ENCODE assay signal across 8 mouse cellular contexts in the genomic region with DNA sequence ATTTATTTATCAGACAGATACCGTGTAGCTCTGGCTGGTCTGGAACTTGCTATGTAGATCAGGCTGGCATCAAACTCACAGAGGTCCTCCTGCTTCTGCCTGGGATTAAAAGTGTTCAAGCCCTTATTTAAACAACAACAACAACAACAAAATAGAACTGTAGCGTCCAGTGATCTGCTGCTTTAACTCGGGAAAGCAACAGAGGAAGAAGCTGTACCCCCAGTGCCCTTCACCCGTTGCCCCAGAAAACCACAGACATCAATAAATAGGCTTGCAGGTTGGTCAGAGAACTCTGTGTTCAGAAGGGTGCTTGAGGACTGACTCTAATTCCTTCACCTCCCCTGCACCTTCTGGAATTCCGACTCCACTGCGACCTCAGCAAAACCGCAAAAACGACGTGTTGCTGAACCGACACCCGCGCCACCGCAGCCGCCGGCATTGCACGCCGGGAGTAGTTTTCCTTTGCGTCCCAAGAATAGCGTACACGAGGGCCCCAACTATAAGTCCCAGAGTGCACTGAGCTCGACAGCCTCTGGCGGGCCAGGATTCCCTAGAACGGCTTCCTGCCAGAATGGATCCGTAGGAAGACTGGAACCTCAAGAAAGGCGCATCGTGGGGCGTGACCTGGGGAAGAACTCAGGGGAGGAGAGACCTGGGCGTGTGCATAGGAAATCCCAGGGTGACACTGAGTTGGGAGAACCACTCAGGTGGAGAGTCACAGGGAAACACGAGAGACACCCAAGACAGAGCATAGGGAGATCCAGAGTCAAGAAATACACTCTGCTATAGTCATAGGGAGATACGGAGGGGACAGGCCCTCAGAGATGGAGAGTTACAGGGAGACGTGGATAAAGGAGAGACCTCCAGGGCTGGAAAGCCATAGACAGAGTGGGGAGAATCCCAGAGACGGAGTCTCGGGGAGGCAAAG. TPM values are rescaled to one million over a fixed set of nuclear protein-coding genes. Genes with fewer than 3 reads are reported as not detected.
DNase-seq lines count a peak whose midpoint lies in the region; ATAC-seq and TF ChIP-seq lines count a peak whose summit lies in the region.

No protein-coding gene starts in this region.

- no peaks in the 10 kb centered on the region for H3K36me3 ChIP-seq in kidney, adult 2 months (ENCODE audit: control insufficient read depth, insufficient read depth, low read length)
- peaks cover 14% of the 10 kb centered on the region for H3K36me3 ChIP-seq in forebrain, embryonic 14.5 days (ENCODE audit: control insufficient read depth, insufficient read depth, low read length)
- H3K36me3 ChIP-seq in hindbrain, embryonic 16.5 days (ENCODE audit: control insufficient read depth, insufficient read depth, low read length), result peaks cover 12% of the 10 kb centered on the region
- H3K36me3 ChIP-seq in lung, embryonic 16.5 days (ENCODE audit: control insufficient read depth, insufficient read depth, low read length), result peaks cover 20% of the 10 kb centered on the region
- peaks cover 30% of the 10 kb centered on the region for H3K36me3 ChIP-seq in stomach, embryonic 14.5 days (ENCODE audit: control insufficient read depth, insufficient read depth, low read length)

- H3K4me3 ChIP-seq in kidney, adult 2 months (ENCODE audit: insufficient read depth, low read depth, low read length), result peak overlapping the region; percentile 41
- H3K4me3 ChIP-seq in forebrain, embryonic 14.5 days (ENCODE audit: low read depth, low read length), result peak overlapping the region; percentile 13; the same call in 1 of the 2 replicates
- peak overlapping the region; percentile 27 for H3K4me3 ChIP-seq in hindbrain, embryonic 16.5 days (ENCODE audit: low read length)
- H3K4me3 ChIP-seq in lung, embryonic 16.5 days (ENCODE audit: low read length), result peak overlapping the region; percentile 33
- peak overlapping the region; percentile 25 for H3K4me3 ChIP-seq in stomach, embryonic 14.5 days (ENCODE audit: low read depth, low read length)

- H3K9me3 ChIP-seq in forebrain, embryonic 14.5 days (replicated peaks; ENCODE audit: control insufficient read depth, low read length), result no peaks in the 10 kb centered on the region
- H3K9me3 ChIP-seq in hindbrain, embryonic 16.5 days (ENCODE audit: control insufficient read depth, low read length), result no peaks in the 10 kb centered on the region
- H3K9me3 ChIP-seq in lung, embryonic 16.5 days (ENCODE audit: control insufficient read depth, low read length), result no peaks in the 10 kb centered on the region
- no peaks in the 10 kb centered on the region for H3K9me3 ChIP-seq in stomach, embryonic 14.5 days (ENCODE audit: control insufficient read depth, low read depth, low read length)

- WGBS in kidney, adult 2 months, result 9% methylated on average over 33 of the region's 33 CpGs
- WGBS in forebrain, embryonic 14.5 days, result 8% methylated on average over 33 of the region's 33 CpGs
- 7% methylated on average over 33 of the region's 33 CpGs for WGBS in hindbrain, embryonic 16.5 days
- WGBS in lung, embryonic 16.5 days, result 4% methylated on average over 33 of the region's 33 CpGs
- WGBS in stomach, embryonic 14.5 days, result 8% methylated on average over 33 of the region's 33 CpGs

- no peak for TF ChIP-seq CTCF in kidney, adult 2 months (conservative IDR thresholded peaks at IDR 0.05; ENCODE audit: insufficient read depth, insufficient read length, low read depth, low read length)
- TF ChIP-seq CTCF in brain, embryonic 14.5 days (IDR thresholded peaks at IDR 0.05; ENCODE audit: borderline replicate concordance, extremely low read depth, insufficient read depth, insufficient read length), result no peak

- H3K4me2 ChIP-seq in forebrain, embryonic 14.5 days (ENCODE audit: low read length), result peak overlapping the region; percentile 93
- peak overlapping the region; percentile 95 for H3K4me2 ChIP-seq in hindbrain, embryonic 16.5 days (ENCODE audit: low read length)
- peak overlapping the region; percentile 56 for H3K4me2 ChIP-seq in lung, embryonic 16.5 days (ENCODE audit: low read depth, low read length)
- peak overlapping the region; percentile 59 for H3K4me2 ChIP-seq in stomach, embryonic 14.5 days (replicated peaks; ENCODE audit: low read depth, low read length)

- H3K27me3 ChIP-seq in kidney, adult 2 months (replicated peaks; ENCODE audit: control insufficient read depth, insufficient read depth, low read length), result peaks cover 2% of the 10 kb centered on the region
- H3K27me3 ChIP-seq in forebrain, embryonic 14.5 days (replicated peaks; ENCODE audit: control insufficient read depth, insufficient read depth, low read length), result peaks cover 13% of the 10 kb centered on the region
- peaks cover 12% of the 10 kb centered on the region for H3K27me3 ChIP-seq in hindbrain, embryonic 16.5 days (replicated peaks; ENCODE audit: control insufficient read depth, insufficient read depth, low read length)
- peaks cover 21% of the 10 kb centered on the region for H3K27me3 ChIP-seq in lung, embryonic 16.5 days (ENCODE audit: control insufficient read depth, insufficient read depth, low read depth, low read length)
- 0 out of 2 replicates have a peak, but pooled peaks cover 4% of the 10 kb centered on the region for H3K27me3 ChIP-seq in stomach, embryonic 14.5 days (ENCODE audit: control insufficient read depth, insufficient read depth, low read length)

- peak overlapping the region; percentile 10; the same call in 1 of the 2 replicates for H3K9ac ChIP-seq in forebrain, embryonic 14.5 days (ENCODE audit: low read length)
- 0 out of 2 replicates have a peak overlapping the region, but pooled peaks have one; percentile 36 for H3K9ac ChIP-seq in hindbrain, embryonic 16.5 days (ENCODE audit: low read depth, low read length)
- peak overlapping the region; percentile 54 for H3K9ac ChIP-seq in lung, embryonic 16.5 days (ENCODE audit: low read length)
- no peak overlapping the region for H3K9ac ChIP-seq in stomach, embryonic 14.5 days (replicated peaks; ENCODE audit: low read depth, low read length)

- no peak for TF ChIP-seq POLR2A in kidney, adult 2 months (IDR thresholded peaks at IDR 0.05; ENCODE audit: low read depth, low read length)
- TF ChIP-seq POLR2A in brain, embryonic 14.5 days (IDR thresholded peaks at IDR 0.05; ENCODE audit: borderline replicate concordance, extremely low read depth, insufficient read depth, insufficient read length, poor library complexity, severe bottlenecking), result no peak

- H3K27ac ChIP-seq in kidney, adult 2 months (ENCODE audit: insufficient read depth, low read depth, low read length), result no peak overlapping the region
- no peak overlapping the region for H3K27ac ChIP-seq in forebrain, embryonic 14.5 days (ENCODE audit: low read depth, low read length)
- H3K27ac ChIP-seq in hindbrain, embryonic 16.5 days (ENCODE audit: low read depth, low read length), result no peak overlapping the region
- H3K27ac ChIP-seq in lung, embryonic 16.5 days (ENCODE audit: low read length), result no peak overlapping the region
- no peak overlapping the region for H3K27ac ChIP-seq in stomach, embryonic 14.5 days (ENCODE audit: low read length)

- DNase-seq in kidney, adult 2 months, result peak; percentile 27
- no peak for DNase-seq in kidney, adult 9 months
- peak; percentile 56 for DNase-seq in brain, embryonic 14.5 days (ENCODE audit: low read depth)
- peak; percentile 45 for DNase-seq in forebrain, embryonic 14.5 days (ENCODE audit: low spot score)
- DNase-seq in ovary, postnatal 14 days (ENCODE audit: low spot score), result no peak

- peak; percentile 5; the same call in 1 of the 2 replicates for ATAC-seq in forebrain, embryonic 14.5 days
- ATAC-seq in hindbrain, embryonic 16.5 days, result peak; percentile 50
- ATAC-seq in lung, embryonic 16.5 days (ENCODE audit: low read depth), result peak; percentile 56
- ATAC-seq in stomach, embryonic 14.5 days (ENCODE audit: insufficient number of reproducible peaks, insufficient read depth, low FRiP score, low read depth), result 0 out of 2 replicates have a peak, but pooled peaks have one; percentile 33

- H3K4me1 ChIP-seq in kidney, adult 2 months (ENCODE audit: control insufficient read depth, insufficient read depth, low read length), result 0 out of 2 replicates have a peak, but pooled peaks cover 4% of the 10 kb centered on the region
- peaks cover 17% of the 10 kb centered on the region for H3K4me1 ChIP-seq in forebrain, embryonic 14.5 days (ENCODE audit: control insufficient read depth, insufficient read depth, low read length)
- H3K4me1 ChIP-seq in hindbrain, embryonic 16.5 days (ENCODE audit: control insufficient read depth, insufficient read depth, low read depth, low read length), result peaks cover 25% of the 10 kb centered on the region
- peaks cover 16% of the 10 kb centered on the region for H3K4me1 ChIP-seq in lung, embryonic 16.5 days (replicated peaks; ENCODE audit: control insufficient read depth, insufficient read depth, low read length)
- peaks cover 15% of the 10 kb centered on the region; the same call in 1 of the 2 replicates for H3K4me1 ChIP-seq in stomach, embryonic 14.5 days (ENCODE audit: control insufficient read depth, insufficient read depth, low read length)

RNA-seq across cellular contexts. Expression of a gene that starts 12.9 kb away (rescaled TPM):
- 0.44 and 0.77 TPM in 2 replicates for polyA plus RNA-seq in kidney, adult 2 months (2012; rRNA removed)
- polyA plus RNA-seq in brain, embryonic 14.5 days (2012; rRNA removed), result 4.0 and 5.6 TPM in 2 replicates
- polyA plus RNA-seq in forebrain, embryonic 14.5 days (2014; fragmentation: Nextera tagmentation; extraction: Ambion mirVana), result 0.43 and 1.2 TPM in 2 replicates
- 2.0 and 2.3 TPM in 2 replicates for polyA plus RNA-seq in hindbrain, embryonic 16.5 days (2015; fragmentation: Nextera tagmentation; extraction: Ambion mirVana)
- polyA plus RNA-seq in lung, embryonic 16.5 days (2015; fragmentation: Nextera tagmentation; extraction: Ambion mirVana), result 0.24 and 0.58 TPM in 2 replicates
- 0.39 and 0.75 TPM in 2 replicates for polyA plus RNA-seq in stomach, embryonic 14.5 days (2014; fragmentation: Nextera tagmentation; extraction: Ambion mirVana)

RNA-seq across cellular contexts. Expression of a gene that starts 13.0 kb away (rescaled TPM):
- polyA plus RNA-seq in kidney, adult 2 months (2012; rRNA removed), result 111 and 114 TPM in 2 replicates
- polyA plus RNA-seq in brain, embryonic 14.5 days (2012; rRNA removed), result 55.6 and 62.7 TPM in 2 replicates
- 19.8 and 23.6 TPM in 2 replicates for polyA plus RNA-seq in forebrain, embryonic 14.5 days (2014; fragmentation: Nextera tagmentation; extraction: Ambion mirVana)
- polyA plus RNA-seq in hindbrain, embryonic 16.5 days (2015; fragmentation: Nextera tagmentation; extraction: Ambion mirVana), result 36.9 and 51.0 TPM in 2 replicates
- polyA plus RNA-seq in lung, embryonic 16.5 days (2015; fragmentation: Nextera tagmentation; extraction: Ambion mirVana), result 142 and 151 TPM in 2 replicates
- 204 and 212 TPM in 2 replicates for polyA plus RNA-seq in stomach, embryonic 14.5 days (2014; fragmentation: Nextera tagmentation; extraction: Ambion mirVana)

RNA-seq across cellular contexts. Expression of a gene that starts 30.9 kb away (rescaled TPM):
- polyA plus RNA-seq in kidney, adult 2 months (2012; rRNA removed), result 3.4 and 4.4 TPM in 2 replicates
- 145 and 171 TPM in 2 replicates for polyA plus RNA-seq in brain, embryonic 14.5 days (2012; rRNA removed)
- 3.3 and 3.8 TPM in 2 replicates for polyA plus RNA-seq in forebrain, embryonic 14.5 days (2014; fragmentation: Nextera tagmentation; extraction: Ambion mirVana)
- polyA plus RNA-seq in hindbrain, embryonic 16.5 days (2015; fragmentation: Nextera tagmentation; extraction: Ambion mirVana), result 2.6 and 2.9 TPM in 2 replicates
- 0.24 and 0.55 TPM in 2 replicates for polyA plus RNA-seq in lung, embryonic 16.5 days (2015; fragmentation: Nextera tagmentation; extraction: Ambion mirVana)
- 3.2 and 3.8 TPM in 2 replicates for polyA plus RNA-seq in stomach, embryonic 14.5 days (2014; fragmentation: Nextera tagmentation; extraction: Ambion mirVana)

RNA-seq across cellular contexts. Expression of a gene that starts 52.4 kb away (rescaled TPM):
- polyA plus RNA-seq in kidney, adult 2 months (2012; rRNA removed), result 0.02 TPM in 1 of 2 replicates, not detected in the other
- not detected in 2 replicates for polyA plus RNA-seq in brain, embryonic 14.5 days (2012; rRNA removed)
- not detected in 2 replicates for polyA plus RNA-seq in forebrain, embryonic 14.5 days (2014; fragmentation: Nextera tagmentation; extraction: Ambion mirVana)
- polyA plus RNA-seq in hindbrain, embryonic 16.5 days (2015; fragmentation: Nextera tagmentation; extraction: Ambion mirVana), result 0.05 and 0.06 TPM in 2 replicates
- polyA plus RNA-seq in lung, embryonic 16.5 days (2015; fragmentation: Nextera tagmentation; extraction: Ambion mirVana), result 0.03 TPM in 2 replicates
- polyA plus RNA-seq in stomach, embryonic 14.5 days (2014; fragmentation: Nextera tagmentation; extraction: Ambion mirVana), result not detected in 2 replicates

Comparison
In these comparisons a context has a peak if more than half of its experiments do, and no peak if none do; other contexts are left out.
1. DNase-seq: peak in kidney, adult 2 months (single experiment), brain, embryonic 14.5 days (single experiment) and forebrain, embryonic 14.5 days (single experiment); none in kidney, adult 9 months (single experiment) and ovary, postnatal 14 days (single experiment).
2. ATAC-seq: peak in every context shown above with its lines; median percentile 56 in lung, embryonic 16.5 days; 50 in hindbrain, embryonic 16.5 days; 33 in stomach, embryonic 14.5 days; 5 in forebrain, embryonic 14.5 days.
3. RNA of a gene that starts 30.9 kb away (polyA plus RNA-seq): 145 to 171 TPM in brain, embryonic 14.5 days; 3.4 to 4.4 TPM in kidney, adult 2 months, 3.2 to 3.8 TPM in stomach, embryonic 14.5 days, 3.3 to 3.8 TPM in forebrain, embryonic 14.5 days, 2.6 to 2.9 TPM in hindbrain, embryonic 16.5 days and 0.24 to 0.55 TPM in lung, embryonic 16.5 days; every median in the first group is over 10 times any median in the second.
4. Peak in every context shown above with its lines, with median percentiles within 50 percentile points of each other: H3K4me3 ChIP-seq and H3K4me2 ChIP-seq.